In the genomic region with DNA sequence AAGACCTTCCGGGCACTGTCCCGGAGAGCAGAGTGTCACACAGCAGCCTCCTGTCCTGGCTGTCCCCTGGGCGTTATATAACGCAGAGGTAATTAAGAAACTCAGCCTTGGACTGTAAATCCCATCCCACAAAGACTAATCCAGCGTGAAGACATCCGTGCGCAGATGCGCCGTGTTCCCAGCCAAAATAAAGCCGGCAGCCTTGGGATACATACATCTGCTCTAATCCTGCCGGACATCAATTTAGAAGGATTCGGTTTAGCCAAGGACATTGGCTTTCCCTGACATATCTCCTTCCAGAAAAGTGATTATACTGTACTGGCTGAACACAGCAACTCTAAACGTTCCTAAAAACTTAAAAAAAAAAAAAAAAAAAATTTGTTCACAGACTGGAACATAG, we compare ENCODE assay signal across 8 mouse cellular contexts. TPM values are rescaled to one million over a fixed set of nuclear protein-coding genes. Genes with fewer than 3 reads are reported as not detected.
DNase-seq lines count a peak whose midpoint lies in the region; ATAC-seq lines count a peak whose summit lies in the region.

No protein-coding gene starts in this region.

- no peaks in the 10 kb centered on the region for H3K27me3 ChIP-seq in kidney, embryonic 14.5 days (ENCODE audit: control insufficient read depth, insufficient read depth, low read length)
- H3K27me3 ChIP-seq in embryonic facial prominence, embryonic 15.5 days = no peaks in the 10 kb centered on the region
- H3K27me3 ChIP-seq in kidney, embryonic 16.5 days (ENCODE audit: insufficient read depth, low read length) = no peaks in the 10 kb centered on the region
- H3K27me3 ChIP-seq in neural tube, embryonic 15.5 days (replicated peaks) = no peaks in the 10 kb centered on the region

- ATAC-seq in kidney, embryonic 14.5 days (ENCODE audit: low FRiP score, low TSS enrichment) = peak; percentile 25; the same call in 1 of the 2 replicates
- peak; percentile 76 for ATAC-seq in embryonic facial prominence, embryonic 15.5 days (ENCODE audit: insufficient number of reproducible peaks, low FRiP score, low TSS enrichment, low read depth)
- ATAC-seq in kidney, embryonic 16.5 days (ENCODE audit: low FRiP score, low TSS enrichment) = no peak
- ATAC-seq in neural tube, embryonic 15.5 days (ENCODE audit: low FRiP score) = peak; percentile 54; the same call in 1 of the 2 replicates
- ATAC-seq in inflammation-experienced regulatory T-cells, adult 6 months = no peak

- peaks cover 15% of the 10 kb centered on the region for H3K4me1 ChIP-seq in kidney, embryonic 14.5 days (ENCODE audit: control insufficient read depth, insufficient read depth, low read length)
- peaks cover 13% of the 10 kb centered on the region for H3K4me1 ChIP-seq in embryonic facial prominence, embryonic 15.5 days
- peaks cover 14% of the 10 kb centered on the region for H3K4me1 ChIP-seq in kidney, embryonic 16.5 days (ENCODE audit: insufficient read depth, low read length)
- H3K4me1 ChIP-seq in neural tube, embryonic 15.5 days = peaks cover 13% of the 10 kb centered on the region

- 16% methylated on average over 13 of the region's 13 CpGs for WGBS in kidney, embryonic 14.5 days
- WGBS in embryonic facial prominence, embryonic 15.5 days = 13% methylated on average over 13 of the region's 13 CpGs
- WGBS in kidney, embryonic 16.5 days = 18% methylated on average over 13 of the region's 13 CpGs
- WGBS in neural tube, embryonic 15.5 days = 11% methylated on average over 13 of the region's 13 CpGs

- no peak overlapping the region for H3K4me3 ChIP-seq in kidney, embryonic 14.5 days (ENCODE audit: low read length)
- H3K4me3 ChIP-seq in embryonic facial prominence, embryonic 15.5 days (replicated peaks) = peak overlapping the region; percentile 22; the same call in 1 of the 2 replicates
- H3K4me3 ChIP-seq in kidney, embryonic 16.5 days (ENCODE audit: low read length) = no peak overlapping the region
- no peak overlapping the region for H3K4me3 ChIP-seq in neural tube, embryonic 15.5 days (replicated peaks)

- DNase-seq in kidney, adult 9 months = no peak
- DNase-seq in frontal cortex, postnatal 14 days (ENCODE audit: low spot score in 2 of 2) = no peak
- no peak for DNase-seq in spleen, postnatal 4 days (ENCODE audit: low spot score in 2 of 2)

- H3K9me3 ChIP-seq in kidney, embryonic 14.5 days (ENCODE audit: control insufficient read depth, low read length) = no peaks in the 10 kb centered on the region
- H3K9me3 ChIP-seq in embryonic facial prominence, embryonic 15.5 days (replicated peaks) = no peaks in the 10 kb centered on the region
- H3K9me3 ChIP-seq in kidney, embryonic 16.5 days (ENCODE audit: low read length) = no peaks in the 10 kb centered on the region
- no peaks in the 10 kb centered on the region for H3K9me3 ChIP-seq in neural tube, embryonic 15.5 days (replicated peaks)

- H3K4me2 ChIP-seq in kidney, embryonic 14.5 days (replicated peaks; ENCODE audit: low read depth, low read length) = peak overlapping the region; percentile 33
- H3K4me2 ChIP-seq in embryonic facial prominence, embryonic 15.5 days (replicated peaks) = peak overlapping the region; percentile 47
- peak overlapping the region; percentile 31 for H3K4me2 ChIP-seq in kidney, embryonic 16.5 days (replicated peaks; ENCODE audit: low read depth, low read length)
- peak overlapping the region; percentile 39 for H3K4me2 ChIP-seq in neural tube, embryonic 15.5 days

- 0 out of 2 replicates have a peak overlapping the region, but pooled peaks have one; percentile 31 for H3K9ac ChIP-seq in kidney, embryonic 14.5 days (ENCODE audit: low read depth, low read length)
- H3K9ac ChIP-seq in embryonic facial prominence, embryonic 15.5 days = no peak overlapping the region
- peak overlapping the region; percentile 32 for H3K9ac ChIP-seq in kidney, embryonic 16.5 days (replicated peaks; ENCODE audit: low read length)
- no peak overlapping the region for H3K9ac ChIP-seq in neural tube, embryonic 15.5 days (replicated peaks)

- no peaks in the 10 kb centered on the region for H3K36me3 ChIP-seq in kidney, embryonic 14.5 days (ENCODE audit: control insufficient read depth, insufficient read depth, low read length)
- no peaks in the 10 kb centered on the region for H3K36me3 ChIP-seq in embryonic facial prominence, embryonic 15.5 days
- no peaks in the 10 kb centered on the region for H3K36me3 ChIP-seq in kidney, embryonic 16.5 days (ENCODE audit: insufficient read depth, low read length)
- H3K36me3 ChIP-seq in neural tube, embryonic 15.5 days = no peaks in the 10 kb centered on the region

- H3K27ac ChIP-seq in kidney, embryonic 14.5 days (ENCODE audit: low read depth, low read length) = 0 out of 2 replicates have a peak overlapping the region, but pooled peaks have one; percentile 11
- peak overlapping the region; percentile 75 for H3K27ac ChIP-seq in embryonic facial prominence, embryonic 15.5 days (replicated peaks)
- H3K27ac ChIP-seq in kidney, embryonic 16.5 days (ENCODE audit: low read length) = 0 out of 2 replicates have a peak overlapping the region, but pooled peaks have one; percentile 4
- no peak overlapping the region for H3K27ac ChIP-seq in neural tube, embryonic 15.5 days (replicated peaks)

RNA-seq across cellular contexts. Expression of a gene that starts 45.0 kb away (rescaled TPM):
- polyA plus RNA-seq in kidney, embryonic 14.5 days (2014; fragmentation: Nextera tagmentation; extraction: Ambion mirVana) = 41.5 and 43.8 TPM in 2 replicates
- polyA plus RNA-seq in embryonic facial prominence, embryonic 15.5 days (2015; fragmentation: Nextera tagmentation; extraction: Ambion mirVana) = 27.9 and 30.1 TPM in 2 replicates
- 20.7 and 26.9 TPM in 2 replicates for polyA plus RNA-seq in kidney, embryonic 16.5 days (2015; fragmentation: Nextera tagmentation; extraction: Ambion mirVana)
- 8.1 and 12.1 TPM in 2 replicates for polyA plus RNA-seq in neural tube, embryonic 15.5 days (2015; fragmentation: Nextera tagmentation; extraction: Ambion mirVana)
- 1 to 10 TPM; 3.6 to 4.7 (median 3.9) TPM for polyA plus RNA-seq in inflammation-experienced regulatory T-cells, adult 6 months (2017; shearing (Covaris generic))

Comparison
In these comparisons a context has a peak if more than half of its experiments do, and no peak if none do; other contexts are left out.
1. ATAC-seq: peak in kidney, embryonic 14.5 days (single experiment), embryonic facial prominence, embryonic 15.5 days (single experiment) and neural tube, embryonic 15.5 days (single experiment); none in kidney, embryonic 16.5 days (single experiment) and inflammation-experienced regulatory T-cells, adult 6 months (single experiment).
2. H3K9ac ChIP-seq: peak in kidney, embryonic 14.5 days (single experiment) and kidney, embryonic 16.5 days (single experiment); none in embryonic facial prominence, embryonic 15.5 days (single experiment) and neural tube, embryonic 15.5 days (single experiment).
3. Peak in every context shown above with its lines, with median percentiles within 50 percentile points of each other: H3K4me2 ChIP-seq.